Mouse (Mus musculus) midbrain, embryonic 10.5 days (tissue): ENCODE results near the gene Gucy2g. TPM values are rescaled to one million over a fixed set of nuclear protein-coding genes. Genes with fewer than 3 reads are reported as not detected.

Source experiments
- DNase-seq: peaks from one replicate; pipeline ENCODE4 v3.0.0-alpha.2; 2017; ENCODE audit warnings: low spot score
- H3K27ac ChIP-seq: fragments of 300-500 bp; sonication (generic); replicated peaks from 2 replicates; pipeline ENCODE4 v1.5.1; 2016; ENCODE audit warnings: mild to moderate bottlenecking
- H3K27me3 ChIP-seq: fragments of 300-500 bp; sonication (generic); 2 replicates; pipeline ENCODE4 v1.6.1; 2016; ENCODE audit warnings: low read depth, mild to moderate bottlenecking; ENCODE audit not compliant: poor library complexity, severe bottlenecking
- H3K36me3 ChIP-seq: fragments of 300-500 bp; sonication (generic); 2 replicates; pipeline ENCODE4 v1.6.1; 2016; ENCODE audit warnings: mild to moderate bottlenecking, moderate library complexity
- H3K4me1 ChIP-seq: fragments of 300-500 bp; sonication (generic); 2 replicates; pipeline ENCODE4 v1.6.1; 2016
- H3K4me3 ChIP-seq: fragments of 300-500 bp; sonication (generic); 2 replicates; pipeline ENCODE4 v1.5.1; 2016; ENCODE audit warnings: mild to moderate bottlenecking, moderate library complexity
- H3K9me3 ChIP-seq: fragments of 300-500 bp; sonication (generic); replicated peaks from 2 replicates; pipeline ENCODE4 v1.6.1; 2016; ENCODE audit warnings: mild to moderate bottlenecking
- WGBS: fragments of 180-500 bp; shearing (Covaris S2); methylation state at CpG from one replicate; pipeline ENCODE4 v1.1.7; 2016; 5-methylcytosine and 5-hydroxymethylcytosine counted together
- polyA plus RNA-seq: library from polyadenylated mRNA; unstranded; fragments of >200 nt; fragmentation: Nextera tagmentation; extraction: Ambion mirVana; gene quantifications from 2 replicates; pipeline ENCODE4 v1.2.1, GENCODE M21; 2016

Gucy2g gene
- polyA plus RNA-seq, 1 experiment from 2014 or later: not detected

GRCm38 (mm10) chr19:55239766-55240426 is 1.1 kb downstream of the Gucy2g start:
- no peak overlapping the region for H3K4me3 ChIP-seq
- WGBS: 85% methylated on average over 6 of the region's 6 CpGs
- H3K36me3 ChIP-seq: no peaks in the 10 kb centered on the region
- H3K4me1 ChIP-seq: peaks cover 2% of the 10 kb centered on the region; the same call in 1 of the 2 replicates
- H3K27ac ChIP-seq: no peak overlapping the region
- no peak for DNase-seq
- no peaks in the 10 kb centered on the region for H3K27me3 ChIP-seq
- no peaks in the 10 kb centered on the region for H3K9me3 ChIP-seq

DNA sequence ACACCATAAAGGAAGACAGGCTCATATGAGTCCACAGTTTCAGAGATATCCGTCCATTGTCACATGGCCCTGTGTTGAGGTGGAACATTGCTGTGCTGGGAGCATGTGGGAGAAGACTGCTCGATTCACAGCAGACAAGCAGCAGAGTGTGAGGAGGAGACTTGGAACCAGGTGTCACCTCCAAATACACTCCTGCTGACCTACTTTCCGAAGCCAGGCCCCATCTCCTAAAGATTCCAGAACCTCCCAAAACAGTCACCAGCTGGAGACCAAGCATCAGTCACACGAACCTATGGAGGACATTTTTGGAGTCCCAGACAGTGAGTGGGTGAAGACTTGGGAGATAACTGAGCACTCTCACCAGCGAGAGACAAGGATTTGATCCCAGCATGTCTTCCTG is 4.5 kb downstream of the Gucy2g start:
- no peak for DNase-seq

DNA sequence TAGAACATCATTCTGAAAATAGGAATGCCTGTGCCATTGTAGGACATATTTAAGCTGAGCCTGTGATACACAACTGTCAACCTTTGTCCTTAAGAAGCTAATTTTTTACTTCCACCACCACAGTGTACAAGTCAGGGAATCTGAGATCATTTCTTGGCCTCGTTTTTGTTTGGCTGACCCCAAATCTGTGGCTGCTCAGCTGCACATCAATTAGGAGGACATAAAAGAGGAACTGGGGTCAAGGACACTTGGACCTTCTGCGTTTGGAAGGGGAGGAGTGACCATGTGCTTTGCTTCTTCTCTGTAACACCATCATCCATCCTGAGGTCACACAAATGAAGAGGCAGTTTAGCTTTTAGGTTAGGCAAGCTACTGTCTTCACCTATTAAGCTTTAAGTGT is 5.0 kb downstream of the Gucy2g start:
- no peaks in the 10 kb centered on the region for H3K9me3 ChIP-seq
- H3K4me3 ChIP-seq: no peak overlapping the region
- WGBS: 60% methylated on average over 2 of the region's 2 CpGs
- H3K27me3 ChIP-seq: no peaks in the 10 kb centered on the region
- H3K4me1 ChIP-seq: peaks cover 5% of the 10 kb centered on the region; the same call in 1 of the 2 replicates
- no peaks in the 10 kb centered on the region for H3K36me3 ChIP-seq
- no peak overlapping the region for H3K27ac ChIP-seq
- DNase-seq: no peak

More for the DNA sequence above, 4.5 kb downstream of the Gucy2g start:
- H3K4me1 ChIP-seq: peaks cover 5% of the 10 kb centered on the region; the same call in 1 of the 2 replicates
- no peak overlapping the region for H3K4me3 ChIP-seq
- no peaks in the 10 kb centered on the region for H3K27me3 ChIP-seq
- no peaks in the 10 kb centered on the region for H3K36me3 ChIP-seq
- WGBS: 83% methylated on average over 5 of the region's 5 CpGs
- no peak overlapping the region for H3K27ac ChIP-seq
- H3K9me3 ChIP-seq: no peaks in the 10 kb centered on the region

DNA sequence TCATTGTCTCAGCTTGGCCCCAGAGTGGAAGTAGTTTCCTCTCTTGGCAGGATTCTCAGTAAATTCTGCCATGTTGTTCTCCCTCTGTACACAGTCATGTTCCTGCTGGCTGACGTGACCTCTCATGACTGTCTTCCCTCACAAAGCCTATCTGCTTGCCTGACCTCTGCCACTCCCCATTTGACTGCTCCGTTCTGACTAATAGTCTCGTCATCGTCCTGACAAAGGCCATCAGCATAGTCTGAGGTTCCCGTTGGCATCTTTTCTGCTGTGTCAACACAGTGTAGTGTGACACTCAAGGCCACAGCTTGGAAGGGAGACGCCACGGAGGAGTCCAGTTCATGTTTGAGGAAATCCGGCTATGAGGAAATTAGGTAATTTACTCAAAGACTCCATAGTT is 8.9 kb downstream of the Gucy2g start:
- no peaks in the 10 kb centered on the region for H3K27me3 ChIP-seq
- H3K9me3 ChIP-seq: no peaks in the 10 kb centered on the region
- H3K4me1 ChIP-seq: peaks cover 10% of the 10 kb centered on the region
- H3K4me3 ChIP-seq: no peak overlapping the region
- DNase-seq: no peak
- WGBS: 69% methylated on average over 8 of the region's 8 CpGs
- H3K36me3 ChIP-seq: no peaks in the 10 kb centered on the region
- H3K27ac ChIP-seq: no peak overlapping the region

GRCm38 (mm10) chr19:55231081-55231480 is 10.0 kb downstream of the Gucy2g start:
- no peak for DNase-seq
- H3K27ac ChIP-seq: no peak overlapping the region
- 86% methylated on average over 10 of the region's 10 CpGs for WGBS
- H3K27me3 ChIP-seq: no peaks in the 10 kb centered on the region
- no peak overlapping the region for H3K4me3 ChIP-seq
- peaks cover 10% of the 10 kb centered on the region for H3K4me1 ChIP-seq
- no peaks in the 10 kb centered on the region for H3K9me3 ChIP-seq
- H3K36me3 ChIP-seq: no peaks in the 10 kb centered on the region

GRCm38 (mm10) chr19:55227135-55227534 is 13.9 kb downstream of the Gucy2g start:
- Histone ChIP-seq H3K4me1 (peaks cover 8% of the 10 kb centered on the region), H3K27me3 (no peaks in the 10 kb centered on the region), H3K36me3 (no peaks in the 10 kb centered on the region), H3K27ac (no peak overlapping the region), H3K9me3 (no peaks in the 10 kb centered on the region), H3K4me3 (no peak overlapping the region)
- WGBS: 88% methylated on average over 7 of the region's 7 CpGs
- no peak for DNase-seq

DNA sequence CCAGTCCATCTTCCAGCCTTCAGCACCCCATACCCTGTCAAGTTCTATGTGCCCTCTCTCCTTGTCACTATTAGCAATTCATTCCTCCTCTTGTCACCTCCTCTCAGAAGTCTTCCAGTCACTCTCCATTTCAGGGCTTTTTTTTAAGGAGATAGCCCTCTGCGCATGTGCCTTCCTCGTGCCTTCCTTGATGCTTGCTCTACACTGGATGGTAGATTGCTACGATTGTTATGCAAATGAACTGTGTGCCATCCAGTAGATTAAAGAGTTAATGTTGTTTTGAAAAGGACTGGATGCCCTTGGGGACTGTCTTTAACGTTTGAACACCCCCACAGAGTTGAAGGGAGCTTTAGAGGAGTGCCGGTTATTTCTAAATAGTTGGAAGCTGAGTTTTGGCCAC is 14.4 kb downstream of the Gucy2g start:
- Histone ChIP-seq H3K4me1 (peaks cover 5% of the 10 kb centered on the region; the same call in 1 of the 2 replicates), H3K9me3 (no peaks in the 10 kb centered on the region), H3K27me3 (no peaks in the 10 kb centered on the region), H3K4me3 (no peak overlapping the region), H3K36me3 (no peaks in the 10 kb centered on the region), H3K27ac (no peak overlapping the region)
- DNase-seq: no peak
- WGBS: 72% methylated on average over 5 of the region's 5 CpGs

GRCm38 (mm10) chr19:55222268-55222667 is 18.8 kb downstream of the Gucy2g start:
- Histone ChIP-seq H3K27me3 (peaks cover 8% of the 10 kb centered on the region; the same call in 1 of the 2 replicates), H3K9me3 (no peaks in the 10 kb centered on the region), H3K27ac (no peak overlapping the region), H3K4me3 (no peak overlapping the region), H3K36me3 (no peaks in the 10 kb centered on the region), H3K4me1 (peaks cover 8% of the 10 kb centered on the region)
- DNase-seq: no peak
- WGBS: 97% methylated on average over 9 of the region's 9 CpGs

DNA sequence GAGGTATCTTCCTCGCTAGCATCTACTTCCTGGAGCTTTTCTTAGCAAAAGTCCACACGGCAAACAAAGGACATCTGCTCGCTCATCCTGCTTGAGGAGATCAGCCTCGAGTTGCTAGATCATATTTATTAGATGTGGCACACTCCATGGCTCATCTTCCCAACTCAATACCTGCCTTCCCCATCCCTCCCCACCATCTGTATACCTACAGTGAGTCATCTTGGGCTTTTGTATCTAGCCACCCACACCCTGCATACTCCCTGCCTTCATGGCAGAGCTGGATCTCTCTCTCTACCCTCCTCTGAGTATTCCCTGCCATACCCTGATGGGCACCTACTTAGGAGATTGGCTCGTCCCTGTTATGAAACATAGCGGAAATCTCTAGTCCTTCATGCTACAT is 19.8 kb downstream of the Gucy2g start:
- peaks cover 8% of the 10 kb centered on the region; the same call in 1 of the 2 replicates for H3K27me3 ChIP-seq
- WGBS: 82% methylated on average over 6 of the region's 6 CpGs
- no peak overlapping the region for H3K4me3 ChIP-seq
- no peak overlapping the region for H3K27ac ChIP-seq
- no peak for DNase-seq
- no peaks in the 10 kb centered on the region for H3K9me3 ChIP-seq
- peaks cover 8% of the 10 kb centered on the region for H3K4me1 ChIP-seq
- no peaks in the 10 kb centered on the region for H3K36me3 ChIP-seq

DNA sequence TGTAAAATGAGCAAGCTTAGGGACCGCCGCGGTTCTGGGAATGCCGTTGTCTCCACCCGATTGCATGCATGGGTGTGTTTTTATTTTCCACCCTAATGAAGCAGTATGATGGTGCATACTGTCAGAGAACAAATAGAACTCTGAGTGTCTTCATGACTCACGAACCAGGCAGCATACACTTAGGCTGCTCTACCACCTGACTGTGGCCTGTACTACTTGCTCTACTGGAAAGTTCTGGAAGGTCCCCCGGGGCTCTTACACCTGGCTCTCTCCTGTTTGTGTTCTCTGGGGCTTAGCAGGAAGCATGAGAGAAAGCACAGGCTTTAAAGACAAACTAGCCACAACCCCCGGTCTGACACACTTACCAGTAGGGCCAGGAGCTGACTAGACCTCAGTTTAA is 21.7 kb downstream of the Gucy2g start:
- H3K4me3 ChIP-seq: no peak overlapping the region
- DNase-seq: no peak
- H3K4me1 ChIP-seq: peaks cover 8% of the 10 kb centered on the region
- no peaks in the 10 kb centered on the region for H3K36me3 ChIP-seq
- H3K9me3 ChIP-seq: no peaks in the 10 kb centered on the region
- H3K27ac ChIP-seq: no peak overlapping the region
- peaks cover 8% of the 10 kb centered on the region; the same call in 1 of the 2 replicates for H3K27me3 ChIP-seq
- 76% methylated on average over 8 of the region's 8 CpGs for WGBS

DNA sequence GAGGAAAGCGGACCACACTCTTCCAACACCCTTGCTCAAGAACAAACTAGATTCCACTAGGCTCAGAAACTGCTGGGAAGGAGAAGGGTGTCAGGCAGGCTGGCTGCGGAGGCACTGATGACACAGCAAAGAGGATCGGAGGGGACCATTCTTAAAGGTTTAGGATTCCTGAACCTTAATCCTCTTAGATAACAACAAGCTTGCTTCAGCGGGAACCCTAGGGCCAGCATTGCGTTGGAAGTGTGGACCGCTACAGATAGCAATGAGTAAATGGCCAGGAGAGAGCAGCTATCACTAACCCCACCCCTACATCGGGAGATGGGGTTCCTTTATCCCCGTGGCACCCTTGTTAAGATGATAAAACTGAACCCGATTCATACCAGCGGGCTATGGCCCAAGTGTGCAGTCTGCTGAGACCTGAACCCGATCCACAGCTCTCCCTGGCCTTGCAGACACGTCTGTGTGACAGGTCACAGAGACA is 22.3 kb downstream of the Gucy2g start:
- H3K4me3 ChIP-seq: peak overlapping the region; percentile 52

GRCm38 (mm10) chr19:55218192-55218739 is 22.8 kb downstream of the Gucy2g start:
- Histone ChIP-seq H3K4me1 (peaks cover 8% of the 10 kb centered on the region), H3K27ac (peak overlapping the region; percentile 71), H3K9me3 (no peaks in the 10 kb centered on the region), H3K36me3 (no peaks in the 10 kb centered on the region), H3K27me3 (peaks cover 8% of the 10 kb centered on the region; the same call in 1 of the 2 replicates), H3K4me3 (peak overlapping the region; percentile 52)
- peak; percentile 89 for DNase-seq
- 3% methylated on average over 20 of the region's 20 CpGs for WGBS

More for the DNA sequence above, 22.3 kb downstream of the Gucy2g start:
- H3K27ac ChIP-seq: peak overlapping the region; percentile 71
- WGBS: 14% methylated on average over 12 of the region's 12 CpGs
- peaks cover 8% of the 10 kb centered on the region for H3K4me1 ChIP-seq
- no peaks in the 10 kb centered on the region for H3K36me3 ChIP-seq
- peaks cover 8% of the 10 kb centered on the region; the same call in 1 of the 2 replicates for H3K27me3 ChIP-seq
- DNase-seq: no peak
- H3K9me3 ChIP-seq: no peaks in the 10 kb centered on the region

- Histone ChIP-seq H3K27ac (no peak overlapping the region), H3K36me3 (no peaks in the 10 kb centered on the region), H3K9me3 (no peaks in the 10 kb centered on the region), H3K4me3 (no peak overlapping the region), H3K27me3 (peaks cover 8% of the 10 kb centered on the region; the same call in 1 of the 2 replicates), H3K4me1 (peaks cover 8% of the 10 kb centered on the region)
- no peak for DNase-seq
- 87% methylated on average over 9 of the region's 9 CpGs for WGBS
These were observed 23.7 kb downstream of the Gucy2g start for GRCm38 (mm10) chr19:55217365-55217764.
